Mouse (Mus musculus) kidney, adult 10 weeks (tissue): ENCODE data around the gene Daw1. TPM values are rescaled to one million over a fixed set of nuclear protein-coding genes. Genes with fewer than 3 reads are reported as not detected.

ENCODE experiments used
- polyA plus RNA-seq: library from polyadenylated mRNA; stranded (reverse); fragments of 350-450 nt; fragmentation: Illumina TruSeq; extraction: RNeasy Lipid Tissue Mini Kit (QIAGEN cat#74804); gene quantifications from one replicate; pipeline ENCODE4 v1.2.3, GENCODE M21; 2014; ENCODE audit warnings: low read depth, low replicate concordance

Daw1 gene
- polyA plus RNA-seq: 0.44 TPM

GRCm38 (mm10) chr1:83159603-83160002, at the start of gene Daw1:
Daw1 (plus strand) TSS chr1:83159752.

GRCm38 (mm10) chr1:83116447-83117137, 43.0 kb upstream of the Daw1 start, which contains the start of gene Ccl20:
Ccl20 (plus strand) TSS chr1:83116766.

Other genes with a start within 250 kb of the Daw1 start
- gene A030005L19Rik, start 246.4 kb upstream of the Daw1 start, polyA plus RNA-seq: not detected
- not detected for gene A030014E15Rik, start 234.8 kb upstream of the Daw1 start, polyA plus RNA-seq
- gene Gm6217, start 228.4 kb upstream of the Daw1 start, polyA plus RNA-seq: not detected
- not detected for gene A030003K21Rik, start 216.4 kb upstream of the Daw1 start, polyA plus RNA-seq
- gene Gm7544, start 203.7 kb upstream of the Daw1 start, polyA plus RNA-seq: not detected
- not detected for gene Gm47955, start 199.5 kb upstream of the Daw1 start, polyA plus RNA-seq
- not detected for gene Gm47959, start 159.2 kb upstream of the Daw1 start, polyA plus RNA-seq
- gene Slc19a3, start 121.3 kb upstream of the Daw1 start, polyA plus RNA-seq: 53.2 TPM
- gene Krtap28-10, start 117.3 kb upstream of the Daw1 start, polyA plus RNA-seq: not detected
- not detected for gene Gm47969, start 114.8 kb upstream of the Daw1 start, polyA plus RNA-seq
- gene A030005K14Rik, start 100.4 kb upstream of the Daw1 start, polyA plus RNA-seq: not detected
- gene Krtap28-13, start 98.8 kb upstream of the Daw1 start, polyA plus RNA-seq: not detected
- not detected for gene Ccl20, start 43.0 kb upstream of the Daw1 start, polyA plus RNA-seq
- not detected for gene Sphkap, start 248.4 kb downstream of the Daw1 start, polyA plus RNA-seq